Mouse (Mus musculus) CH12.LX (cell line): Measurements from ENCODE around the gene Wdr13. TPM values are rescaled to one million over a fixed set of nuclear protein-coding genes. Genes with fewer than 3 reads are reported as not detected.
A peak's percentile ranks its signal among the peaks of the same experiment; 100 is the strongest.

Experiments
- DNase-seq: peaks from one replicate; pipeline ENCODE4 v3.0.0-alpha.2; 2013; ENCODE audit errors: extremely low read depth
- H3K27ac ChIP-seq: 2 replicates; pipeline ENCODE4 v1.5.1; 2012; ENCODE audit warnings: low read depth, mild to moderate bottlenecking, control low read depth, moderate library complexity; ENCODE audit not compliant: insufficient read depth
- H3K27me3 ChIP-seq: replicated peaks from 2 replicates; pipeline ENCODE3; 2012; ENCODE audit warnings: inconsistent platforms
- H3K36me3 ChIP-seq, 2 experiments: replicated peaks in 1 of 2; 2 replicates each; pipeline versions ENCODE3 to v1.6.1; 2012; ENCODE audit warnings: inconsistent platforms in 1 of 2, low read length in 1 of 2, mild to moderate bottlenecking in 1 of 2, mixed read lengths in 1 of 2, moderate library complexity in 1 of 2; ENCODE audit not compliant: control insufficient read depth in 1 of 2, insufficient read depth in 1 of 2
- H3K4me1 ChIP-seq, 2 experiments: 2 replicates each; pipeline ENCODE4 v1.6.1; 2012; ENCODE audit warnings: inconsistent platforms in 1 of 2, moderate library complexity in 1 of 2; ENCODE audit not compliant: insufficient read depth in 2 of 2, control insufficient read depth in 1 of 2
- H3K4me2 ChIP-seq: 2 replicates; pipeline ENCODE4 v1.6.1; 2012; ENCODE audit warnings: low read depth, mild to moderate bottlenecking, control low read depth; ENCODE audit not compliant: poor library complexity, insufficient read depth, severe bottlenecking
- H3K4me3 ChIP-seq, 3 experiments: fragments of 150-350 bp in 1 of 3; sonication (generic) in 1 of 3; replicated peaks in 1 of 3; 2 replicates each; pipeline versions ENCODE3 to v1.5.1; 2011 to 2012; ENCODE audit warnings: low read depth in 2 of 3, low read length in 2 of 3, mild to moderate bottlenecking in 2 of 3, moderate library complexity in 2 of 3, control low read depth in 1 of 3, improper control_type of control experiment in 1 of 3, inconsistent platforms in 1 of 3, mixed read lengths in 1 of 3; ENCODE audit not compliant: poor library complexity in 1 of 3
- H3K79me2 ChIP-seq: replicated peaks from 2 replicates; pipeline ENCODE4 v1.6.1; 2012; ENCODE audit warnings: mild to moderate bottlenecking, moderate library complexity; ENCODE audit not compliant: control insufficient read depth, poor library complexity, insufficient read depth, severe bottlenecking; ENCODE audit errors: extremely low read depth
- H3K9ac ChIP-seq: 2 replicates; pipeline ENCODE4 v1.6.1; 2012; ENCODE audit warnings: low read depth, mild to moderate bottlenecking, control low read depth, moderate library complexity; ENCODE audit not compliant: insufficient read depth
- H3K9me3 ChIP-seq: replicated peaks from 2 replicates; pipeline ENCODE3; 2012; ENCODE audit warnings: low read length, inconsistent platforms, mixed read lengths
- BHLHE40 ChIP-seq: IDR thresholded peaks from 2 replicates; pipeline ENCODE4 v1.6.1; 2011; ENCODE audit warnings: mild to moderate bottlenecking, low read depth, low read length, improper control_type of control experiment
- CHD1 ChIP-seq: IDR thresholded peaks from 2 replicates; pipeline ENCODE4 v1.6.1; 2012; ENCODE audit warnings: low read depth, low read length, improper control_type of control experiment, inconsistent platforms
- CHD2 ChIP-seq: IDR thresholded peaks from 2 replicates; pipeline ENCODE4 v1.6.1; 2011; ENCODE audit warnings: low read length, improper control_type of control experiment
- CTCF ChIP-seq, 2 experiments: IDR thresholded peaks in 1 of 2; conservative IDR thresholded peaks in 1 of 2; 2 replicates each; pipeline ENCODE4 v1.5.1; 2011 to 2012; ENCODE audit warnings: low read depth in 2 of 2, low read length in 2 of 2, improper control_type of control experiment in 1 of 2, inconsistent platforms in 1 of 2, mild to moderate bottlenecking in 1 of 2, moderate library complexity in 1 of 2
- E2F4 ChIP-seq: IDR thresholded peaks from 2 replicates; pipeline ENCODE4 v1.6.1; 2011; ENCODE audit warnings: low read depth, low read length, improper control_type of control experiment; ENCODE audit not compliant: insufficient replicate concordance
- HCFC1 ChIP-seq: IDR thresholded peaks from 2 replicates; pipeline ENCODE4 v1.6.1; 2012; ENCODE audit warnings: low read depth, mild to moderate bottlenecking, inconsistent platforms, low read length, improper control_type of control experiment
- KAT2A ChIP-seq: IDR thresholded peaks from 2 replicates; pipeline ENCODE4 v1.6.1; 2012; ENCODE audit warnings: low read length, improper control_type of control experiment, inconsistent platforms; ENCODE audit not compliant: insufficient replicate concordance
- MAFK ChIP-seq: IDR thresholded peaks from 2 replicates; pipeline ENCODE4 v1.6.1; 2011; ENCODE audit warnings: low read length, improper control_type of control experiment; ENCODE audit not compliant: insufficient replicate concordance
- MAZ ChIP-seq: IDR thresholded peaks from 2 replicates; pipeline ENCODE4 v1.6.1; 2012; ENCODE audit warnings: low read depth, mild to moderate bottlenecking, inconsistent platforms, low read length, improper control_type of control experiment, moderate library complexity
- MEF2A ChIP-seq: IDR thresholded peaks from 2 replicates; pipeline ENCODE4 v1.6.1; 2014; ENCODE audit warnings: low read depth, mild to moderate bottlenecking, inconsistent platforms, low read length, improper control_type of control experiment, borderline replicate concordance
- MXI1 ChIP-seq: IDR thresholded peaks from 2 replicates; pipeline ENCODE4 v1.6.1; 2011; ENCODE audit warnings: mild to moderate bottlenecking, low read depth, low read length, improper control_type of control experiment
- NRF1 ChIP-seq: IDR thresholded peaks from 2 replicates; pipeline ENCODE4 v1.6.1; 2014; ENCODE audit warnings: low read depth, mild to moderate bottlenecking, inconsistent platforms, low read length, improper control_type of control experiment, moderate library complexity
- POLR2A ChIP-seq: IDR thresholded peaks from 2 replicates; pipeline ENCODE4 v1.6.1; 2011; ENCODE audit warnings: low read depth, mild to moderate bottlenecking, improper control_type of control experiment, low read length
- RAD21 ChIP-seq: IDR thresholded peaks from 2 replicates; pipeline ENCODE4 v1.6.1; 2011; ENCODE audit warnings: low read depth, mild to moderate bottlenecking, low read length, improper control_type of control experiment, moderate library complexity
- SMC3 ChIP-seq: IDR thresholded peaks from 2 replicates; pipeline ENCODE4 v1.6.1; 2011; ENCODE audit warnings: low read depth, low read length, improper control_type of control experiment
- UBTF ChIP-seq: IDR thresholded peaks from 2 replicates; pipeline ENCODE4 v1.6.1; 2012; ENCODE audit warnings: low read depth, mild to moderate bottlenecking, inconsistent platforms, low read length, improper control_type of control experiment, moderate library complexity
- ZC3H11A ChIP-seq: IDR thresholded peaks from 2 replicates; pipeline ENCODE4 v1.6.1; 2012; ENCODE audit warnings: low read depth, mild to moderate bottlenecking, inconsistent platforms, low read length, improper control_type of control experiment
- ZMIZ1 ChIP-seq: IDR thresholded peaks from 2 replicates; pipeline ENCODE4 v1.6.1; 2012; ENCODE audit warnings: low read depth, mild to moderate bottlenecking, inconsistent platforms, low read length, improper control_type of control experiment
- ZNF384 ChIP-seq: IDR thresholded peaks from 2 replicates; pipeline ENCODE4 v1.6.1; 2012; ENCODE audit warnings: low read depth, low read length, improper control_type of control experiment, inconsistent platforms
- dilution Hi-C: fragments of 300-500 bp; cut with MboI; formaldehyde crosslinking; loops from 2 replicates; pipeline ENCODE4 v1.14.3; 2020; ENCODE audit warnings: low sequenced_read_pairs; ENCODE audit not compliant: extremely low pct_unique_long_range_greater_than_20kb, extremely low pct_ligation_motif_present
- in situ Hi-C: fragments of 300-500 bp; cut with MboI; formaldehyde crosslinking; loops from 3 replicates; pipeline ENCODE4 v1.14.3; 2019; ENCODE audit warnings: low sequenced_read_pairs, low pct_ligation_motif_present, low pct_unique_long_range_greater_than_20kb, mixed read lengths
- polyA plus RNA-seq: library from polyadenylated mRNA; unstranded; fragments of >175 nt; gene quantifications from 2 replicates; pipeline ENCODE4 v1.2.1, GENCODE M21; 2012; ENCODE audit warnings: low read depth; ENCODE audit not compliant: insufficient read length
- total RNA-seq, 2 experiments: library from RNA; depleted of rRNA; stranded (reverse); fragments of 300-350 nt in 1 of 2; fragments of >200 nt in 1 of 2; gene quantifications; 2 replicates each; pipeline ENCODE4 v1.2.3; 2012 to 2014

Gene Wdr13
- total and polyA plus RNA-seq, 3 experiments: 7.6 to 13.0 (median 11.9) TPM

- DNase-seq: no peak
- no peak overlapping the region for H3K4me3 ChIP-seq
- no peaks in the 10 kb centered on the region for H3K36me3 ChIP-seq
- H3K9ac ChIP-seq: no peak overlapping the region
- H3K4me1 ChIP-seq: no peaks in the 10 kb centered on the region
- H3K79me2 ChIP-seq: no peaks in the 10 kb centered on the region; the same call in 1 of the 2 replicates
- TF ChIP-seq MEF2A (no peak), CHD1 (no peak), KAT2A (no peak), MAFK (no peak), CHD2 (no peak), E2F4 (no peak)
- dilution Hi-C loops (no loop called here), in situ Hi-C loops (loop anchor here (25.0 kb wide), 1 partner anchor 190 kb away; the partner anchor contains the start of genes Gm10490, Gm10491 and Pcsk1n)
- H3K9me3 ChIP-seq: no peaks in the 10 kb centered on the region
- no peak overlapping the region for H3K4me2 ChIP-seq
- no peaks in the 10 kb centered on the region for H3K27me3 ChIP-seq
- H3K27ac ChIP-seq: no peak overlapping the region
Observed at GRCm38 (mm10) chrX:8102213-8102668, 30.5 kb downstream of the Wdr13 start.

GRCm38 (mm10) chrX:8101017-8101416 is 31.7 kb downstream of the Wdr13 start:
- Histone ChIP-seq H3K4me1 (no peaks in the 10 kb centered on the region), H3K27me3 (no peaks in the 10 kb centered on the region), H3K9ac (no peak overlapping the region), H3K36me3 (no peaks in the 10 kb centered on the region), H3K4me3 (no peak overlapping the region), H3K27ac (no peak overlapping the region), H3K79me2 (no peaks in the 10 kb centered on the region; the same call in 1 of the 2 replicates), H3K9me3 (no peaks in the 10 kb centered on the region), H3K4me2 (no peak overlapping the region)
- in situ Hi-C loops (loop anchor here (25.0 kb wide), 1 partner anchor 189 kb away; the partner anchor contains the start of genes Gm10490, Gm10491 and Pcsk1n), dilution Hi-C loops (no loop called here)
- no peak for TF ChIP-seq POLR2A
- TF ChIP-seq MAZ: no peak
- TF ChIP-seq ZNF384: peak; percentile 45
- peak; percentile 49 for TF ChIP-seq RAD21
- TF ChIP-seq CTCF (conservative IDR thresholded peaks at IDR 0.05 in 1 of 2, IDR thresholded peaks at IDR 0.05 in 1 of 2; ENCODE audit: low read depth in 2 of 2, low read length in 2 of 2): peak in 1 of 2 experiments; percentile 49; a peak in 2 of 4 replicates
- no peak for TF ChIP-seq MXI1
- TF ChIP-seq SMC3: peak; percentile 12; the same call in 1 of the 2 replicates
- DNase-seq: no peak

DNA sequence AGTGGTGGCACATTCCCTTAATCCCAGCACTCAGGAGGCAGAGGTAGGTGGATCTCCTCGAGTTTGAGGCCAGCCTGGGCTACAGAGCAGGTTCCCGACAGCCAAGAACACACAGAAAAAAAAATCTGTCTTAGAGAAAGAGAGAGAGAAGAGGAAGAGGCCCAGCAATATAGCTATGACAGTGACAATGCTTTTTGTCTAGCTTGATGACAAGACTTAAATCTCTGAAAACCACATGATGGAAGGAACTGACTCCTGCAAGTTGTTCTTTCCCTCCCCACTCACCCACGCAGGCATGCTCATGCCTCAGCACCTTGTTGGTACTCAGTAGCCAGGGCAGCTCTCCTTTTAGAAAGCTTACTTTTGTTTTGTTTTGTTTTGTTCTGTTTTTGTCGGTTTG is 33.3 kb downstream of the Wdr13 start:
- DNase-seq: no peak
- TF ChIP-seq ZNF384 (no peak), ZC3H11A (no peak), NRF1 (no peak), ZMIZ1 (no peak), UBTF (no peak), HCFC1 (no peak), BHLHE40 (no peak), RAD21 (no peak)
- H3K27me3 ChIP-seq: no peaks in the 10 kb centered on the region
- H3K9ac ChIP-seq: no peak overlapping the region
- H3K9me3 ChIP-seq: no peaks in the 10 kb centered on the region
- in situ Hi-C loops (no loop called here), dilution Hi-C loops (no loop called here)
- H3K36me3 ChIP-seq: no peaks in the 10 kb centered on the region
- no peak overlapping the region for H3K4me2 ChIP-seq
- H3K4me3 ChIP-seq: no peak overlapping the region
- H3K27ac ChIP-seq: no peak overlapping the region
- no peaks in the 10 kb centered on the region for H3K4me1 ChIP-seq
- H3K79me2 ChIP-seq: no peaks in the 10 kb centered on the region; the same call in 1 of the 2 replicates
